Mouse (Mus musculus): ENCODE measurements around the gene Sik2.

GRCm38 (mm10) chr9:51013644-51014043 is 4.8 kb upstream of the Sik2 start:
- TF ChIP-seq CTCF (IDR thresholded peaks at IDR 0.05; ENCODE audit: extremely low read depth, insufficient read length, insufficient replicate concordance, low read depth, low read length) (no peak), POLR2A (IDR thresholded peaks at IDR 0.05; ENCODE audit: low read depth, low read length) (no peak)

Data from small intestine, adult 2 months (tissue).